Mouse (Mus musculus) right cerebral cortex, postnatal 36 days (tissue): ENCODE data around the gene Fjx1.

Source experiments
- DNase-seq, 2 experiments: peaks; one replicate each; pipeline ENCODE4 v3.0.0; 2022; ENCODE audit warnings: low spot score in 2 of 2, mixed read lengths in 1 of 2

Gene Fjx1

DNA sequence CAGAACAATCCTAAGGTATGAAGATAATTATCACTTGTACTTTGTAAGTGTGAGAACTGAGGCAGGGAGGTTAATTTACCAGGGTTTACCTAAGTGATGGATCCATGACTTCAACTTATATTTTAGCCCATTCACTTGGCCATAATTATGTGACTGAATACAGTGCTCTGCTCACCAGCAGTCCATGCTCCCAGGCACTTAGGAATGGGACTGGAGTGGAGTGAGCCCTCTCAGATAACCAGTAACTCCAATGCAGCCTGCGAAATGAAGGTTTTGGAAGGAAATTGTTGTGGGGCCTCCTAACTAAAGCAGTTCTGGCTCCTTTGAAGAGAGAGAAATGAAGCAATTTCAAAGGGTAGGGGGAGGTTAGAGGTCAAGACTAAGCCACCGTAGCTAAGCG, 25.9 kb downstream of the Fjx1 start:
- DNase-seq: no peak

DNA sequence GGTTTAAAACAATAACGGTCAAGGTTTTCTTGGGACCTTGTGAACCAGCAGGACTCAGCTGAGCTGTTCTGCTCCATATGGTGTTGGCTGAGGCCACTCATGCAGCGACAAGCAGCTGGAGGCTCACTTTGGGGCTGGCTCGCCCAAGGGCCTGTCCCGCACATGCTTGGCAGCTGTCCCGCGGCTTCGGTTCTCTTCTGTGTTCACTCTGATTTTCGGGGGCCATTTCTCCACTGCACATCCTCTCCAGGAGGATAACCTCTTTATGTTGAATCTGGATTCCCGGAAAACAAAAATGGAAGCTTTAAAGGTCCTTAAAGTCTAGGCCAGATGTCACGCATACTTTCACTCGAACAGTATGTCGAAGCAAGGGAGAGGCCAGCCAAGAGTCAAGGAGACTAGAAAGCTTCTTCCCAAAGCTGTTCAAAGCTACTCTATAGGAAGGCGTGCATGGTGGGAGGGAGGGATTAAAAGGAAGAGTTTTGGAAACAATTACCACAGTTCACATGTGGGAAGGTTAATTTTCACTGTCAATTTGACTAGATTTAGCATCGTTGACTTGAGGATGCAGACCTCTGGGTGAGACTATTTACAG, 36.1 kb downstream of the Fjx1 start:
- DNase-seq: no peak

DNA sequence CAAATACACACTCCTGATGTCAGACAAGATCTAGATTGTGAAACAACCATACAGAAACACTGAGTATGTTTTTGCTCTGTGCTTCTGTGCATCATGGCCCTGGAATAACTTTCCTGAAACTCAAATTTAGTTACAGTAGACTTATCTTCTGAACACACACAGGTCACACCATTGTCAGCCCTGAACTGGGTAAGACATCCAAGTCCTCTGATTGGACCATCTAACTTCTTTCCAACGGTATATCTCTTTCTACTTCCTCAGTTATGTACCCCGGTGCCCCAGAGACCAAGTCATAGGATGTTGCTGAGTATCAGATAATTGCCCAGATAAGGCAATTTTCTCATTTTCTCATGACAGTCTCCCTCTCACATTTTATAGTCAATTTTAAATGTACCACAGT, 39.6 kb downstream of the Fjx1 start:
- DNase-seq: no peak

DNA sequence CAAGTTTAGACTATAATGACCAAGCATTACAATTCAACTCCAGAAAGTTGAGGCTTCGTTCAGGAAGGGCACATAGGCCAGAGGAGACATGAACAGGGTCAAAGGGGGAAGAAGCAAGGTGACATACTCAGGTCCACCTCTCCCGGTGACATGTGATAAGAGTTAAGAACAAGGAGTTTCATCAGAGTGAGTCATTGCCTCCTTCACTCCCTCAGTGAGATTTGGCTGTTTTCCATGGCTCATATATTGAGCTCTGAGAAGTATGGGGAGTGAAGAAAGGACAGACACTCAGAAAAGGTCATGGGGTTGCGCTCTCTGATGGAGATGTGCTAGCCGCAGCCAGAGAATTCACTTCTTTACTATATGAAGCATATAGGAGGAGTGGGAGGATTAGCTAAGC, 41.7 kb downstream of the Fjx1 start:
- no peak for DNase-seq

DNA sequence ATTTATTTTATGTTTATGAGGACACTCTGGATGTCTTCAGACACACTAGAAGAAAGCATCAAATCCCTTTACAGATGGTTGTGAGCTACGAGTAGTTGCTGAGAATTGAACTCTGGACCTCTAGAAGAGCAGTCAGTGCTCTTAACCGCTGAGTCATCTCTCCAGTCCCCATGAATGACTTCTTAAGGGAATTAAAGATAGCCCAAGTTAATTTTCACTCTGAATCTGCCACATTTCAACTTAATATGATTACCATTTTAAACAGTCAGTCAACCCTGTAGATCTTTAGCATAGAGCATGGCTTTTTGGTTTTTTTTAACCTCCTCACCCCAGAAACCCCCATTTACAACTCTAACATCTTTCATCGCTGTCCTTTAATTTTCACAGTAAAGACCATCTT, 42.6 kb downstream of the Fjx1 start:
- no peak for DNase-seq

DNA sequence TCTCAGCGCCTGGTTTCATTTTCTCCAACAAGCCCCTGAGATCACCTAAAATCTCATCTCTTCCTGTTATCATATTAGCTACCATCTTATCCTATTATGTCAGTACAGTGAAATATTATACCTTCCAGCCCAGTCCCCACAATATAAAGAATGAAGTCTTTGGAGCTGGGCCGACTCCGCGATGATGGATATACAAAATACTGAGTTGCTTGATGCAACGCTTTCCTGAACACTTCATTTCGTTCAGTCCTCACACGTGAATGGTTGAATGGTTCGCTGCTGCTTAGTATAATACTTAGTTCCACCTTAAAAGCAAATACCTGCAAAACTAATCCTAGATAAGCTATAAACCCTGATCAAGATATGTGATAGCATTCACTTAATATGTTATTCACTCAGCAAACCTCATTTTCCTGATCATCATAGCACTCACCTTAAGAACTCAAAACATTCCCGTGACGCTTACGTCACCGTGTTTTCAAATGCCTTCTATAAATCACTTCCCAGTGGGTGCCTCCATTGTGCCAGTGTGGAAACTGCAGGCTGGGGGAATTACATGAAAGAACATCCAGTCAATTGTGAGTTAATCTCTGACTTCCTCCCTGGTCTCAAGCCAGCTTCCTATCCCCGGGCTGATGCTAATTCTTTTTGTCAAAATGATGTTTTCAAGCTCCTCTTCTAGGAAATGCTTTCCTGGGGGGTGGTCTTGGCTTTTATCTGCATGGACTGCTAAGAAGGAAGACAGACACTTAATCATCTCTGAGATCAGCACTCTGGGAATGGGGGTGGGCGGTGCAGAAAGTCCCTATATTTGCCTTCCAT, 44.7 kb downstream of the Fjx1 start, which contains the start of gene Trim44:
Gene Trim44, minus strand, starts transcription at position 466 of the 822 bp plus-strand sequence.
- DNase-seq: no peak

DNA sequence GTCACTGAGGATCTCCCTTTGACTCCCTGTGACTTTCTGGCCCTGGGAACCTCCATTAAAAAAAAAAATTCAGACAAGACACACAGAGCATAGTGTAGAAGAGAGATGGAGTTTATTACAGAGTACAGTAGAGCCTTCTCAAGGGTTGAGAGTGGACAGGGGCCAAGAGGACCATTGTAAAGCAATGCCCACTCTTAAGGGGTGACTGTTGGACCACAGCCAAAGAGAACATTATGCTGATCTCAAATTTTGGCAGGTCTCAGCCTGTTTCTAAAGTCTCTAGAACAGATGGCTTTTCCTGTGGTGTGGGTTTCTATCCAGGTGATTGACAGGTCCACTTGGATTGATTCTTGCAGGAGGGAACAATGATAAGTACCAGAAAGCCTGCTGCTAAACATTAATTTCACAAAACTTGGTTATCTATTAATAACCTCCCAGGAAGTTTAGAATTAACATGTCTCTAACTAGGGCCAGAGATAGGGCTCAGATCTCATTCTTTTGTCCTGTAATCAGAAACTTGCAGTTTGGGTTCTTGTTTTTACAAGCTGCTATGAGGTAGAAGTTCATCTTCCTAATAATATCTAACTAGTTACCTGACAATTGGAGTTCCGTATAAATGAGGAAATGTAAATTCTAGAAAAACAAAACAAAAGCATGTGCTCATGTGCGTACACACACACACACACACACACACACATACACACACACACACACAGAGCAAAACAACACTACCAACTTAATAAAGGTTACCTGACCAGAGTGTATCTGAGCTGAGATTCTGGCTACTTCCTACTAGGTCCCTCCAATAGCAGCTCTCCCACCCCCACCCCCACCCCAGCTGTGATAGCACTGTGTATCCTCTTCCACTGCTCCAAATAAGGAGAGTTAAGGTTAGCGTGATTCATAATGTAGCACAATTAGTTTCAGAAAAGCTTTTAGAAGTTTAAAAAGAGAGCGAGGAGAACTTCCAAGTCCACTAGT, 45.7 kb downstream of the Fjx1 start:
- DNase-seq: no peak

DNA sequence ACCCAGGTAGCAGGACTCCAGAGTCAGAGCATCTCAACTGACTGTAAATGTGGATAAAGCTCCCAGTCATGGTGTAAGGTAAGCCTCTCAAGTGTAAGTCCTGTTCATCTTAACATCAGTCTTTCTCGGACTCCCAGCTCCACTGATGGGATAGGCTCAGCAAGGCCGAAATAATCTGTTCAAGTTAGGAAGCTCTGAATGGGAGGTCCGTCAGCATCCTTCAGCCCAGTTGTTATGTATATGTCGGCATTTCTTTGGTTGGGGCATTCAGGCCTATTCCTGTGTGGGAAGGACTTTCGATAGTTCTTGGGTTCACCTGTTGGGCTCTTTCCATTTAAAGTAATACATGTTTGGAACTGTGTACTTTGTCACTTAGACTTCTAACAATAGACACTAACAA, 48.3 kb downstream of the Fjx1 start:
- no peak for DNase-seq

DNA sequence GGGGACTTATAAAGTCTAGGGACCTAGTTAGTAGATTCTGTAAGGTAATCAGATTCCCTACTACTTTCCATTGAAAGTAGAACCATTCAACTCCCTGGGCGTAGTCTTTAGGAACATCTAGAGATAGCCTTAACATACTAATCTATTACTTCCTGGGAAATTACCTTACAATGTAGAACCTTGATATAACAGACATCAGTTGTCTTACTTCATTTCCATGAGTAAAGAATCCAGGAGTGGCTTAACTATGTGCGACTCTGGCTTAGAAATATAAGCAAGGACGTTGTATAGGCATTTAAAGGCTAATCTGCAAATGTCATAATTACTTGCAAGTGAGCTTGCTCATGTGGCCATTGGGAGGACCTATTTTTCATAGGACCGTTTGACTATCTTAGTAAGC, 49.0 kb downstream of the Fjx1 start:
- no peak for DNase-seq

DNA sequence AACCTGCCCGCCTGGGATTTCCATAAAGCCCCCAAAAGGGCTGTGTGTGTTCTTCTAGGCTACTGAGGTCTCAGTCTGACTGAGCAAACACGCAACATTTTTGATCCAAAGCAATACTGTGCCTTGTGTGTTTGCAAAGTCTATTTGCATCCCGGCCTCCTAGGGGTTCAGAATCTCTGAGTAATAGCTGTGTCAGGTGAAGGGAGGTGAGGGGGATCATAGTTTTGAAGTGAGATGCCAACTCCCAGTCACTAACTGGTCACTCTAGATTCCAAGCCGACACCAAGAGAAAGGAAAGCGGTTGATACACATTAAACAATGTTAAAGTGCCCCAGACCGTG, 51.0 kb downstream of the Fjx1 start:
- DNase-seq: no peak

DNA sequence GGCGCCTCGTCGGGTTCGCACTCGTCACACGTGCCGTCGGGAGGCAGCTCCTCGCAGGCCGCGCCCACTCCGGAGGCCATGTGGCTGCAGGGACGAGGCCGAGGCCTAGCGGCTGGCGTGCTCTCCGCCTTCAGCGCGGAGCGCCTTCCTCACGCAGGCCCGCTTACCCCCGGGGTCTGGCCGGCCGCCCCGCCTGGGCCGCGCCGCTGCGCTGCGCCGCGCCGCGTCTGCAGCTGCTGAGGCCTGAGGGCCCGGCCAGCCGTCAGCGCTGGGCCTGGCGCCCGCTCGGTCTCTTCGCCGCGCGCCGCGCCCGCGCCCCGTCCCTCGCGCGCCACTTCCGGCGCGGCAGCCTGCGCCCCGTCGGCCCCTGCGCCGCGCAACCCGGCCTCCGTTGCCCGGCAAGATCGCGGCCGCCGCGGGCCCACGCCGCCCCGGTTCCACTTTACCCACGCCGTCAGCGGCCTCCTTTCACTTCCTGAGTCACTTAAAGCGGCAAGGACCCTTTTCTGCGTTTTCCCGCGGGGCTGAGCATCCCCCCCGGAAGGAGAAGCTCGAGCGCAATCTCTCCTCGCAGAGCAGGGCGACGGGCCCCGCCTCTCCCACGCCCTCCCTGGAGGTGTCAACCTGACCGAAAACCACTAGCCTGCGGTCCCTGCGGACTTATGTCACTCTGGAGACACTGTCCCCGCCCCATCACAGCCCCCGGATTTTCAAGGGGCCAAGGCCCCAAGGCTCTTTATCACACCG, 51.5 kb downstream of the Fjx1 start:
- DNase-seq: peak; percentile 90

DNA sequence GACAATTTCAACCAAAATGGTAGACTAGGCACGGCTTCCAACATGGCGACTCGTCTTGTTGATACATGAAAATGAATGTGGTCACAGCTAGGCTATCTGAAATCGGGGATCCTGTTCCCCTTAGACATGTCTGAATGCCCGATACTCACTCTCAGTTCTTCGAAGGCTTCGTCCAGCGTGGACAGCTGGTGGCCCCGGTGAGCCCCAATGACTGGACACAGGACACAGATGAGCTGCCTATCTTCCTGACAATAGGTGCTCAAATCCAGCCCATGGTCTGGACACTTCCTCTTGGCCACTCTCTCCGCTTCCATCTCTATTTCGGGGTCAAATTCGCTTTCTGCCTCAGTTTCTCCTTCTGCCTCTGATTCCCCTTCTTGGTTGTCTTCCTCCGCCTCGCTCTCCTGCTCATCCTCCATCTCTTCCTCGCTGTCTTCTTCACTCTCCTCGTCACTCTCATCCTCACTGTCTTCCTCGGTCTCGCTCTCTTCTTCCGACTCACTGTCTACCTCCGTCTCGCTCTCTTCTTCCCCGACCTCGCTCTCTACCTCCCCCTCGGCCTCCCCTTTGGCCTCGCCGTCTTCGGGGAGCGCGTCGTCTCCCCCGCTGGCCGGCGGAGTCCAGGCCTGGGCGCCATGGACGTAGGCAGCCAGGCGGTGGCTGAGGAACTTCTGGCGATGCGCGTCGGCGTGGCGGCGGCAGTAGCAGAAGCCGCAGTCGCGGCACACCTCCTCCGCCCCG, 52.3 kb downstream of the Fjx1 start:
- DNase-seq: no peak
